Mouse (Mus musculus): Measurements from ENCODE around the gene Tll2.

- TF ChIP-seq EP300 (IDR thresholded peaks at IDR 0.05) (no peak), CTCF (IDR thresholded peaks at IDR 0.05) (peak; percentile 12)
These were observed at the start of gene Tll2 for GRCm38 (mm10) chr19:41206811-41207344.

Data from lung, postnatal 0 days (tissue).